Mouse (Mus musculus): Measurements from ENCODE around the gene Prpf8. TPM values are rescaled to one million over a fixed set of nuclear protein-coding genes. Genes with fewer than 3 reads are reported as not detected.
A peak's percentile ranks its signal among the peaks of the same experiment; 100 is the strongest.

Prpf8 gene
- polyA plus RNA-seq, 1 experiment from 2014 or later, result 66.2 TPM

DNA sequence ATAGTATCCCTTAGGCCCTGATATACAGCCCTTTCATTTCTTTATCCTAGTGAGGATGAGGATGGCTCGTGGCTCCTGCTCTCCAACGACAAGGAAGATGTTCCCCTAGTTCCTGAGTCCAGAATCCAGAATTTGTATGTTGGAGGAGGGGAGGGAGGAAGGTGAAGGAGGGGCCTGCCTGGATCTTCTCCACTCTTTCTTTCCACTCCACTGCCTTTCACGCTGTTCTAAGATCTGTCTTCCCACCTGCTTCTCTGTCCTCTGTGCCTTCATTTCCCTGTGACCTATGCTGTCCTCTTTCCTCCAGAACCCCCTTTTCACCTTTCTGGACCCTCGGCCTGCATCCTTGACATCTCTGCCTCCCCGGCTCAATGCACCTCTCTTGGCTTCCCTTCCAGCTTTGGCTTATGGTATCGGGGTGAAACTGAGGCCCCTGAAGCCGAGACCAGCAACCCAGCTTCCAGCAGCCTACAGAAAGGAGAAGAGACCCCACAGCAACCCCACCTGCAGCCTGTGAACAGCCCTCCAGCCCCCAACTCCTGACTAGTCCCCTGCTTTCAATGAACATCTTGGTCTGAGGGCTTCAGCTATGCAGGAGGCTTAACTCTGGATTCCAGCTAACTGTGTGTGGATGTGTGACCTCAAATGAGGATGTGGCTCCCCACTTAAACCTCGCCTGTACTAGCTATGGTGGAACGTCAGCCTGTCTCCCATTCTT lies 25.8 kb downstream of the Prpf8 start:
- Histone ChIP-seq H3K9ac (replicated peaks; ENCODE audit: low read length) (no peak overlapping the region), H3K27ac (ENCODE audit: low read length) (no peak overlapping the region), H3K9me3 (ENCODE audit: low read length) (no peaks in the 10 kb centered on the region), H3K4me1 (ENCODE audit: insufficient read depth, low read length) (peaks cover 25% of the 10 kb centered on the region), H3K4me2 (replicated peaks; ENCODE audit: low read depth, low read length) (no peak overlapping the region), H3K27me3 (ENCODE audit: insufficient read depth, low read length) (no peaks in the 10 kb centered on the region), H3K36me3 (ENCODE audit: insufficient read depth, low read length) (peaks cover 22% of the 10 kb centered on the region), H3K4me3 (ENCODE audit: low read length) (no peak overlapping the region)
- ATAC-seq (ENCODE audit: low FRiP score, low TSS enrichment), result no peak
- 77% methylated on average over 9 of the region's 9 CpGs for WGBS

DNA sequence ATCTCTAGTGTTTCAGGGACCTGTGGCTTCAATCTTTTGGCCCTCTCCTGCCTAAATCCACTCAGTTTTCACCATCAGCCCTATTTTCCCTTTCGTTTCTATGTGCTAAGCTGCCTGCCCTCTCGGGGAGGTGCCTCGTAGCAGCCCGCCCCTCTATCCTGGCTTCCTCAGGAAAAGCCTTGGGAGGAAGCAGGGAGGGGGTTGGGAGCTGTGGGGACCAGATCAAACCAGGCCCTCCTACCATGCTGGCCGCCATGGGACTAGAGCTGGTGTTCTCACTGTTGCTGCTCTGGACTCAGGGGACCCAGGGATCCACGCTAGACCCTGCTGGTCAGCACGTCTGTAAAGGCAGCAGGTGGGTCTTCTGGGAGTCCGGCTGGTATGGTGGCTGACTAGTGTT lies 26.7 kb downstream of the Prpf8 start, which contains the start of gene Scarf1:
Gene Scarf1 (plus strand): TSS at position 205 of the 400 bp plus-strand sequence.
- peak; percentile 28; the same call in 1 of the 2 replicates for ATAC-seq (ENCODE audit: low FRiP score, low TSS enrichment)
- Histone ChIP-seq H3K9me3 (ENCODE audit: low read length) (no peaks in the 10 kb centered on the region), H3K4me1 (ENCODE audit: insufficient read depth, low read length) (peaks cover 24% of the 10 kb centered on the region), H3K4me3 (ENCODE audit: low read length) (peak within 1 kb of the TSS; percentile 34), H3K9ac (replicated peaks; ENCODE audit: low read length) (peak within 1 kb of the TSS; percentile 6), H3K4me2 (replicated peaks; ENCODE audit: low read depth, low read length) (peak within 1 kb of the TSS; percentile 42), H3K36me3 (ENCODE audit: insufficient read depth, low read length) (peaks cover 13% of the 10 kb centered on the region), H3K27ac (ENCODE audit: low read length) (peak within 1 kb of the TSS; percentile 37; the same call in 1 of the 2 replicates), H3K27me3 (ENCODE audit: insufficient read depth, low read length) (no peaks in the 10 kb centered on the region)
- 35% methylated on average over 8 of the region's 8 CpGs for WGBS

GRCm38 (mm10) chr11:75515186-75515585 lies 28.6 kb downstream of the Prpf8 start:
- Histone ChIP-seq H3K36me3 (ENCODE audit: insufficient read depth, low read length) (0 out of 2 replicates have a peak, but pooled peaks cover 2% of the 10 kb centered on the region), H3K27ac (ENCODE audit: low read length) (no peak overlapping the region), H3K9ac (replicated peaks; ENCODE audit: low read length) (no peak overlapping the region), H3K27me3 (ENCODE audit: insufficient read depth, low read length) (no peaks in the 10 kb centered on the region), H3K4me3 (ENCODE audit: low read length) (no peak overlapping the region), H3K9me3 (ENCODE audit: low read length) (no peaks in the 10 kb centered on the region), H3K4me1 (ENCODE audit: insufficient read depth, low read length) (peaks cover 6% of the 10 kb centered on the region), H3K4me2 (replicated peaks; ENCODE audit: low read depth, low read length) (no peak overlapping the region)
- no peak for ATAC-seq (ENCODE audit: low FRiP score, low TSS enrichment)
- WGBS, result 89% methylated on average over 25 of the region's 25 CpGs

GRCm38 (mm10) chr11:75519834-75520633 lies 33.4 kb downstream of the Prpf8 start:
- 0 out of 2 replicates have a peak overlapping the region, but pooled peaks have one; percentile 7 for H3K27ac ChIP-seq (ENCODE audit: low read length)
- no peak overlapping the region for H3K4me3 ChIP-seq (ENCODE audit: low read length)
- 0 out of 2 replicates have a peak overlapping the region, but pooled peaks have one; percentile 11 for H3K9ac ChIP-seq (replicated peaks; ENCODE audit: low read length)
- H3K27me3 ChIP-seq (ENCODE audit: insufficient read depth, low read length), result no peaks in the 10 kb centered on the region
- H3K4me1 ChIP-seq (ENCODE audit: insufficient read depth, low read length), result 0 out of 2 replicates have a peak, but pooled peaks cover 3% of the 10 kb centered on the region
- ATAC-seq (ENCODE audit: low FRiP score, low TSS enrichment), result 0 out of 2 replicates have a peak, but pooled peaks have one; percentile 31
- H3K4me2 ChIP-seq (replicated peaks; ENCODE audit: low read depth, low read length), result no peak overlapping the region
- 67% methylated on average over 15 of the region's 15 CpGs for WGBS
- H3K9me3 ChIP-seq (ENCODE audit: low read length), result no peaks in the 10 kb centered on the region
- 0 out of 2 replicates have a peak, but pooled peaks cover 2% of the 10 kb centered on the region for H3K36me3 ChIP-seq (ENCODE audit: insufficient read depth, low read length)

DNA sequence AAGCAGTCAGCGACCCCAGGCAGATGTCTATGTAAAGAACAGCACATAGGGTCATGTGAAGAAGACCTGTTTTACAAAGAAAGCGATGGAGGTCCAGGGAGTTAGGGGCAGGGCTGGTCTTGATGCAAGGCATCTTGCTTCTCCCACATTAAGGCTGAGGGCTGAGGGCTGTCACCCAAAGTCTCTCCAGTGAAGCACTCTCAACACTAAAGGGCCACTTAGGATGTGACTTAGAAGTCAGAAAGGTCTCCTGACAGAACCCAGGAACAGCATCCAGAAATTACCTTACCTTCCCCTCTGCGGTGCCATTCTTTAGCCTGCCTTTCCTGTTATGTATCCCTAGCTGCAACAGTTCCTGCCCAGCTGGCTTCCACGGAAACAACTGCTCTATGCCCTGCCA lies 35.0 kb downstream of the Prpf8 start:
- no peaks in the 10 kb centered on the region for H3K36me3 ChIP-seq (ENCODE audit: insufficient read depth, low read length)
- 85% methylated on average over 4 of the region's 4 CpGs for WGBS
- H3K9ac ChIP-seq (replicated peaks; ENCODE audit: low read length), result no peak overlapping the region
- no peak overlapping the region for H3K27ac ChIP-seq (ENCODE audit: low read length)
- no peak for ATAC-seq (ENCODE audit: low FRiP score, low TSS enrichment)
- no peaks in the 10 kb centered on the region for H3K27me3 ChIP-seq (ENCODE audit: insufficient read depth, low read length)
- H3K9me3 ChIP-seq (ENCODE audit: low read length), result no peaks in the 10 kb centered on the region
- H3K4me2 ChIP-seq (replicated peaks; ENCODE audit: low read depth, low read length), result no peak overlapping the region
- no peak overlapping the region for H3K4me3 ChIP-seq (ENCODE audit: low read length)
- 0 out of 2 replicates have a peak, but pooled peaks cover 3% of the 10 kb centered on the region for H3K4me1 ChIP-seq (ENCODE audit: insufficient read depth, low read length)

DNA sequence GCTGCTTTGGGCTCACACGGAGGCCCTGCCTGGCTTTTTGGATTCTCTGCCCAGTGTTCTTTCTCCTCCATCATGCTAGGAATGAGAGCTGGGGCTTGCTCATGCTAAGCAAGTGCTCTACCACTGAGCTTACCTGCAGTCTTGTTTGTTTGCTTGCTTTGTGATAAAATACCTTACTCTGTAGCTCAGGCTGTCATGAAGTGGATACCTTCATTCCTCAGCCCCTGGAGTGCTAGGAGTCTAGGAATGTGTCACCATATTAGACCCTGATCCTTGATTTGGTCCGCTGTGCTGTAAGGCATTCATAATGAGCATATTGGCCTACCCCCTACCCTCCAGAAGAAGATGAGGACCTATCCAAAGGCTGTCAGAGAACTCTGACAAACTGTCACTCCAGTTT lies 36.2 kb downstream of the Prpf8 start:
- no peaks in the 10 kb centered on the region for H3K27me3 ChIP-seq (ENCODE audit: insufficient read depth, low read length)
- H3K9me3 ChIP-seq (ENCODE audit: low read length), result no peaks in the 10 kb centered on the region
- 0 out of 2 replicates have a peak, but pooled peaks cover 3% of the 10 kb centered on the region for H3K4me1 ChIP-seq (ENCODE audit: insufficient read depth, low read length)
- H3K4me2 ChIP-seq (replicated peaks; ENCODE audit: low read depth, low read length), result no peak overlapping the region
- 80% methylated on average over 2 of the region's 2 CpGs for WGBS
- H3K4me3 ChIP-seq (ENCODE audit: low read length), result no peak overlapping the region
- no peak overlapping the region for H3K9ac ChIP-seq (replicated peaks; ENCODE audit: low read length)
- no peaks in the 10 kb centered on the region for H3K36me3 ChIP-seq (ENCODE audit: insufficient read depth, low read length)
- ATAC-seq (ENCODE audit: low FRiP score, low TSS enrichment), result no peak
- H3K27ac ChIP-seq (ENCODE audit: low read length), result no peak overlapping the region

DNA sequence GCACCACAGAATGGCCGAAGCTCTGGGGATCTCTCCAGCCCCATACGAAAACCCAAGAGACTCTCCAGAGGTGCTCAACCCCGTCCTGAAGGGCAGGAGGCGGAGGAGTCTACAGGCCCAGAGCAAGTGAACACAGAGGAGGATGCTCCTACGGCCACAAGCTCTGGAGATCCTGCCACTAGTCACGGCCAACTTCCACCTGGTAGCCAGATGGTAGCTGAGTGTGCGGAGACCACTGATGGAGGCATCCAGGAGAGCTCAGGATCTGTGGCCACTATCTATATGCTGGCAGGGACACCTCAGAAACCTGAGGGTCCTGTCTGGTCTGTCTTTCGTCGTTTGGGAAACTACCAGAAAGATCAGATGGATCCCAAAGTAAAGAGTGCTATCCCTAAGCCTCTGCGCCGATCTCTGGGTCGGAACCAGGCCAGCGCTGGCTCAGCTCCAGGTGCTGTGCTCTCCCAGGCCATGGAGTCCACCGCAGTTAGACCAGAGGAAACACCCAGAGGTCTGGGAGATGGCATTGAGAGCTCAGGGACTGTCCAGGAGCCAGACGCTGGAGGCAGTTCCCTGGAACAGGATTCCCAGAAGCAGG lies 39.0 kb downstream of the Prpf8 start:
- H3K9ac ChIP-seq (replicated peaks; ENCODE audit: low read length), result no peak overlapping the region
- 0 out of 2 replicates have a peak, but pooled peaks cover 2% of the 10 kb centered on the region for H3K4me1 ChIP-seq (ENCODE audit: insufficient read depth, low read length)
- ATAC-seq (ENCODE audit: low FRiP score, low TSS enrichment), result no peak
- H3K27me3 ChIP-seq (ENCODE audit: insufficient read depth, low read length), result no peaks in the 10 kb centered on the region
- H3K36me3 ChIP-seq (ENCODE audit: insufficient read depth, low read length), result no peaks in the 10 kb centered on the region
- no peak overlapping the region for H3K27ac ChIP-seq (ENCODE audit: low read length)
- H3K9me3 ChIP-seq (ENCODE audit: low read length), result no peaks in the 10 kb centered on the region
- H3K4me2 ChIP-seq (replicated peaks; ENCODE audit: low read depth, low read length), result no peak overlapping the region
- no peak overlapping the region for H3K4me3 ChIP-seq (ENCODE audit: low read length)
- 87% methylated on average over 15 of the region's 15 CpGs for WGBS

DNA sequence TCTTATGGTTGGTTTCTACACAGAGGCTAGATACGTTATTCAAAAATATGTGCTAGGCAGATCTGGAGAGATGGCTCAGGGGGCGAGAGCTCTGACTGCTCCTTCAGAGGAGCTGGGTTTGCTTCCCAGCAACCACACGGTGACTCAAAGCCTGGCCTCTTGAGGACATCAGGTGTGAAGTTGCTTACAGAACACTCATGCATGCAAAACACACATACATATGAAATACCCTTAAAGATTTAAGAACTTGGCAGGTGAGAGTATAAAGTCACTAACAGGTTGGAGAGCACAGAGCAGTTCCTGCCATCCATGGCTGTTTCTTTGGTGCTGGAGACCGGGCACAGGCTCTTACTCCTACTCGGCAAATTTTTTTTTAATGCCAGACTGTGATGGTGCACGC lies 40.3 kb downstream of the Prpf8 start:
- Histone ChIP-seq H3K27me3 (ENCODE audit: insufficient read depth, low read length) (no peaks in the 10 kb centered on the region), H3K4me1 (ENCODE audit: insufficient read depth, low read length) (0 out of 2 replicates have a peak, but pooled peaks cover 3% of the 10 kb centered on the region), H3K4me2 (replicated peaks; ENCODE audit: low read depth, low read length) (no peak overlapping the region), H3K36me3 (ENCODE audit: insufficient read depth, low read length) (no peaks in the 10 kb centered on the region), H3K9me3 (ENCODE audit: low read length) (no peaks in the 10 kb centered on the region), H3K4me3 (ENCODE audit: low read length) (no peak overlapping the region), H3K27ac (ENCODE audit: low read length) (no peak overlapping the region), H3K9ac (replicated peaks; ENCODE audit: low read length) (no peak overlapping the region)
- WGBS, result 78% methylated on average over 6 of the region's 6 CpGs
- ATAC-seq (ENCODE audit: low FRiP score, low TSS enrichment), result no peak

DNA sequence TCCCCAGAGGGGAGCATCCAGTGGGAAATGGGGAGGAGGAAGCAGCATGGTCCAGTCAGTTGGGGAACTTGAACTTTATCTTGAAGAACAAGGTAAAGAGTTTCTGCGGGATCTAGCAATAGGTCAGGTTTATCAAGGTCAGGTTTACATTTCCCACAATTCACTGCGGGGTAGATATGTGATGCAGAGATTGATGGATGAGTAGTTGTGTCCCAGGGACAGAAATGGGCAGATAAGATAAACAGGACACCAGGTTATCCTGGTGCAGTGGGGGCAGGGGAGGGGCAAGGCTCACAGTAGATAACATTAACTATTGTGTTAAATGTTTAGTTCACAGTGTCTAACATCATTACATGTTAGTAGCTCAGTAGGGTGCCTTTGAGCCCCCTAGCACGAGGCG lies 43.2 kb downstream of the Prpf8 start:
- H3K4me2 ChIP-seq (replicated peaks; ENCODE audit: low read depth, low read length), result no peak overlapping the region
- H3K9me3 ChIP-seq (ENCODE audit: low read length), result no peaks in the 10 kb centered on the region
- 62% methylated on average over 4 of the region's 4 CpGs for WGBS
- H3K4me1 ChIP-seq (ENCODE audit: insufficient read depth, low read length), result peaks cover 20% of the 10 kb centered on the region
- no peak for ATAC-seq (ENCODE audit: low FRiP score, low TSS enrichment)
- no peak overlapping the region for H3K4me3 ChIP-seq (ENCODE audit: low read length)
- H3K27me3 ChIP-seq (ENCODE audit: insufficient read depth, low read length), result no peaks in the 10 kb centered on the region
- H3K9ac ChIP-seq (replicated peaks; ENCODE audit: low read length), result no peak overlapping the region
- no peaks in the 10 kb centered on the region for H3K36me3 ChIP-seq (ENCODE audit: insufficient read depth, low read length)
- H3K27ac ChIP-seq (ENCODE audit: low read length), result no peak overlapping the region
